Mouse (Mus musculus) cortical plate, adult 2 months (tissue): ENCODE measurements around the gene Dlg2.

Experiments used
- CTCF ChIP-seq: fragments of 200-500 bp; IDR thresholded peaks from 2 replicates; pipeline ENCODE4 v1.5.1; 2011; ENCODE audit warnings: mild to moderate bottlenecking, control low read depth, low read length; ENCODE audit not compliant: insufficient read depth; ENCODE audit errors: extremely low read depth
- POLR2A ChIP-seq: fragments of 200-500 bp; IDR thresholded peaks from 2 replicates; pipeline ENCODE4 v1.6.1; 2011; ENCODE audit warnings: mild to moderate bottlenecking, low read length, control low read depth; ENCODE audit not compliant: insufficient read depth; ENCODE audit errors: extremely low read depth

- TF ChIP-seq CTCF (no peak), POLR2A (no peak)
Measured at GRCm38 (mm10) chr7:90882740-90883139, 406.3 kb downstream of the Dlg2 start.
